Mouse (Mus musculus) urinary bladder, postnatal 36 days (tissue): ENCODE measurements around the gene Rgmb.

ENCODE experiments used
- DNase-seq, 2 experiments: peaks; one replicate each; pipeline ENCODE4 v3.0.0; 2022; ENCODE audit warnings: low spot score in 2 of 2, mixed read lengths in 1 of 2

Rgmb gene

DNA sequence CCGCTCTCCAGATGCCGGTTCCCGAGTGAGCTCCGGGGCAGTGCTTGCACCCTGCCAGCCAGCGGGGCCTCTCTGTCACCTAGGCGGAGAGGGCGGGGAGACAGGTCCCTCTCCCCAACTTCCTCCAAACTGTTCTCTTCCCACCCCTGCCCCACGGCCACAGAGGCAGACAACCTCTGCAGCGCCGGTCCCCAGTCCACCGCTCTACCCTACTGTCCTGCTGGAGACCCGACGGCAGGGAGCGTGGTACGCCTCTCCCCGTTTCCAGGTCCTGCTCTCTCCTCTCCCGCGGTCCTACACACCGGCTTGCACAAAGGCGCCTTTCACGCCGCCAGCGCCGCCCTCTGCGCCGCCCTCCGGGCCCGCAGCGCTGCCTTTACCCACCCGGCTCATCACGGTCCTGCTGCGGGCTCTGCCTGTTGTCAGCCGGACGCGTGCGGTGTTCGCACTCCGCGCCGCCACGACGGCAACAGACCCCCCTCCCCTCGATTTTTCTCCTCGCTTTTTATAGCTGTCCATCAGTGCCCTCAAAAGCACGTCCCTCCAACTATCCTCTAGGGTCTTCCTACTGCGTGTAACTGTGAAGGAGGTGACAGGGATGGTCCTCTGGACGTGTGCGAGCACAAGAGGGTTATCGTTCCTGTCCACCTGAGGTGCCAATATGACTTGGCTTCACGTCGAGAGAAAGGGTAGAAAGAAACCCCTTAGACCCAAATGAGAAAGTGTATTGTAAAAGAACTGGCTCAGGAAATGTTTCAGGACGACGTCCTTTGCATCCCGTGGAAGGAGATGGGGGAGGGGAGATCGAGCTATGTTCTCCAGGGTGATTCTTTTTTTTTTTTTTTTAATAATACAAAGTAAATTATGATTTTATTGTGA, at the start of gene Rgmb:
TSS of gene Rgmb (minus strand) at position 274 of the 879 bp plus-strand sequence.
- DNase-seq, result peak in 1 of 2 experiments; percentile 33

- DNase-seq, result no peak
Observed at GRCm38 (mm10) chr17:15874765-15875164, 43.9 kb upstream of the Rgmb start.

DNA sequence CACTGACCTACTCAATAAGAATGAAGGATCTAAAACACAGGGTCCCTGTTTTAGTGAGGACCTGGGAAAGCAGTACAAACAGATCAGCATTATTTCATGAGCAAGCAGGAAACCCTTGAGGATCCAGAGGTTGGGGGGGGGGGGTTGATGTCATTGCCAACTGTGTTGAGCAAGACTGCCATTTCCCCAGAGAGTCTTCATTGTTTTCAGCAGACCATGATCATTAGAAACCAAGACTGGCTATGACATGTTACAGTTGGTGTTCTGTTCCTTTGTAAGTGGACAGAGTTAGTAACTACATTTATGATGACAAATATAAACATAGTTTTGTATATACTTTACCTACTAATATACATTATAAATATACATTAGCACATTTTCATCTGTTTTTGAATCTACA, 41.3 kb upstream of the Rgmb start:
- DNase-seq, result no peak

GRCm38 (mm10) chr17:15865249-15865648, 34.4 kb upstream of the Rgmb start:
- no peak for DNase-seq

- DNase-seq, result no peak
Observed at GRCm38 (mm10) chr17:15862355-15862754, 31.5 kb upstream of the Rgmb start.

GRCm38 (mm10) chr17:15853121-15853520, 22.3 kb upstream of the Rgmb start:
- no peak for DNase-seq

DNA sequence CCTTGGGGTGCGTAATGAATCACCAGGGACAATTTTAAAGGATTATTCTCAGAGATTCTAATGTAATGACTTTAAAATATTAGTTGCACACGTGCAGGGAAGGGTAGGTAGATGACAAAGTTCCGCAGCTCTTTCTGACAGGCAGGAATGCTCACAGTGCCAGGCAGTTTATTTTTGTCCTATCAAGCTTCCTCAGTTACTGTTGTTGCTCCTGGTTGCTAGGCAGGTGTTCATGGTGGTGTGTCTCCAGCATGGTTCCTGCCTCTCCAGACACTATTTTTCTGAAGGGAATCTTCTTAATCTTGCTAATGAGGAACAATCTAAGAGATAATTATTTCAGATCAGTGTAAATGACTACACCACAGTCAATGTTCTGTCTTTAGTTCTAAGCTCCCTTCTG, 19.7 kb upstream of the Rgmb start:
- no peak for DNase-seq

GRCm38 (mm10) chr17:15841425-15841824, 10.6 kb upstream of the Rgmb start:
- no peak for DNase-seq

DNA sequence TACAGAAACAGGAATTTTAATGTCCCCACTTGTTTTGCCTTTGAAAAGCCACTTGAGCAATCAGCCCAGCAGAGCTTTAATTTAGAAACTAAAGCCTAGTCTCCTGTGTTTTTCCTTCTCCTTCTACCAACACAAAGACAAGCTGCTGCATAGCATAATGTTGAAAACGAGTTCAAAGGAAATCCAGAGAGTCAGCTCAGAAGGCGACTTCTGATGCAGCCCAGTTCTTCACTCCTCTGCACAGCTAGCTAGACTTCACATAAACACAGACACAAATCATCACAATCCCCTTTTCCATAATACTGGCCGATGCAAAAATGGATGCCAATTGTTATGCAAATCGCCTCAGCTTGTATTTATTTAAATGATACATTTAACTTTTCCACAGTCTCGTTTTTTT, 1.6 kb upstream of the Rgmb start:
- no peak for DNase-seq

- DNase-seq, result no peak
Observed at GRCm38 (mm10) chr17:15831810-15832209, 971 bp upstream of the Rgmb start.

- DNase-seq, result no peak
Observed at GRCm38 (mm10) chr17:15830171-15830765, 571 bp downstream of the Rgmb start.

GRCm38 (mm10) chr17:15829198-15830170, 1.4 kb downstream of the Rgmb start:
- no peak for DNase-seq

- DNase-seq, result no peak
Observed at GRCm38 (mm10) chr17:15828131-15828917, 2.5 kb downstream of the Rgmb start.

DNA sequence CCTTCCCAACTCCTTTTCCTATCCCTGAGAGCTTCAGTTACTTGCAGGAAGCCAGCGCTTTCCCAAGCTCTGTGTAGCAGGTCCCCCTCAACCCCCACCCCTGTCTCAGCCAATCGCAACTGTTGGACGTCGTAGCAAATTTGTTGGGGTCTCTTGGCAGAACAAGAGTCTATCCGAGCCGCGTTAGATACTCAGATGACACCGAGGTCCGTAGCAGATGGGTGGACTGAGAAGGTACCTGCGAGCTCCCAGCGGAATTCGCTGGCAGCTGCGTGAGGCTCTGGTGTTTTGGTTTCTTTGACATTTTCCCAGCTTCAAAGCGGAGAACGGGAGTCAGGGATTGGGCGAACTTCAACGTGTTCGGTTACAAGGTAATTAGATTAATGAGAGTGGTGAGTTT, 3.9 kb downstream of the Rgmb start:
- no peak for DNase-seq

DNA sequence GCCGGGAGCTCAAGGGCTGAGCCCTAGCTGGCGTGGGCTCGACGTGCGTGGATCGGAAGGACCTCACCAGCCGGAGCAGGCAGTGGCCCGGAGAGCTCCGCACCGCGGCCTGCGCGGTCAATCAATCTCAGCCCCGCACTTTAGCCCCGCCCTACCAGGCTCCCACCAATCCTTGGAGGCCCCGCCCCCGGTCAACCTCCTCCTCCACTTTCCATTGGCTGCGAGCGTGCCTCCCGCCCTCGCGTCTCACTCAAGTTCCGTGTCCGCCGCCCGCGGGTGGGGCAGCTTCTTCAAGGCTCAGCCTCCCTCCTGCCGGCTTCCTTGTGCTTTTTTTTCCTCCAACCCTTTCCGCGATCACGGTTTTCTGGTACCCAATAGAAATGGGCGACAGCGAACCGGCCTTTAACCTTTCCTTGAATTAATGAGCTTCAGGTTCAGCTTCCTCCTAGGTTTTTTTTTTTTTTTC, 4.4 kb downstream of the Rgmb start:
- peak; percentile 99 to 100 for DNase-seq

GRCm38 (mm10) chr17:15825481-15826396, 5.1 kb downstream of the Rgmb start:
- DNase-seq, result peak; percentile 45 to 50

DNA sequence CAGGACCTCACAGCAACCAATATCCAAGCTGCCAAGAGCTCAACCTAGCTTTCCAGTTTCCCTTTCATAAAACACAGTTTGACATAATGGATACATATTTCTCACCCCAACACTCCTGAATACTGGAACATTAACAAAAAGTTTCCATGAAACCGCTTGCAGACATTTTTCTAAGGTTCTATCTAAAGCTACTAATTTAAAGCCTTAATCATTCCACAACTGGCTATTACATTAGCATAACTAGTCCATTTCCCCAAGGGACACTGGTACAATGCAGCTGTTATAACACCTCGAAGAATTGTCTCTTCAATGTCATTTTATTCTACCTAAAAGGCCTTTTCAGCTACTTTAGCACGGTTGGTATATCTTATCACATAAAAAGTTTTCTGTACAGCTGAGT, 6.0 kb downstream of the Rgmb start:
- no peak for DNase-seq

DNA sequence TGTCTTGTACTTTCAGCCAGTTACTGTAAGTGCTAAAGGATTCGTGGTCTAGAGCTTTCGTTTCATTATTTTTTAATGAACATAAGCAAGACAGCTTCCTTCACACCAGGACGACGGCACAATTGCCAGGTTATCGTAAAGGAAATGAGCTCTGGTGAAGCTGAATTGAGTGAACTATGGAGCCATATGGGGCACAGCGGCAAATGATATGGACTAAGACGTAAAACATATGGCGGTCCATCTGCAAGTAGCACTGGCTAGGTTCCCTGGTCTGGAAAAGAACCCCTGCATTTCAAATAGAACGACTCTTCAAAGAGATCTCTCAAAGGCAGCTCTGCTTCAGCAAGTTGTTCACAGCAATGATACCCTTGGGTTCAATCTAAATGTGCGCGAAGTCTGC, 6.5 kb downstream of the Rgmb start:
- DNase-seq, result no peak

- DNase-seq, result no peak
Observed at GRCm38 (mm10) chr17:15823838-15824237, 7.0 kb downstream of the Rgmb start.

GRCm38 (mm10) chr17:15823215-15823614, 7.6 kb downstream of the Rgmb start:
- no peak for DNase-seq
